Mouse (Mus musculus): Measurements from ENCODE around the gene Gm42372. TPM values are rescaled to one million over a fixed set of nuclear protein-coding genes. Genes with fewer than 3 reads are reported as not detected.

Gene Gm42372
- total and polyA plus RNA-seq, 3 experiments, result 0.42 TPM; not detected in 2

DNA sequence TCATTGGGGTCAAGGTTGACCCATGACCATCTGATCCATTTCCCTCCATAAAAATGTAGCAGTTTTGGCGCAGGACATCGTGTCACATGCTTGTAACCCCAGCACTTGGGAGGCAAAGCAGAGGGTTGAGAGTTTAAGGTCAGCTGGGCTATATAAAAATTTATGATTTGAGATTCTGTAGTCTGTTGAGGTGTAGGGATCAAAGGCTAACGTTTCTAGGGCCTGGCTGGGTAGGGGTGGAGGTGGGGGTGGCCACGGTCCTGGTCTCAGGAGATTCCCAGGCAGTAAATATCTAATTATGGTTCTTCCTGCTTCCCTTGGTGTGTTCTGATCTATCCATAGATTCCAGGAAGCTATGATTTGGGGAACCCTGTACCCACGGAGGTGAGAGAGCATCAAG, 21.2 kb upstream of the Gm42372 start:
- Histone ChIP-seq H3K9me3 (replicated peaks; ENCODE audit: insufficient read depth, low read length) (no peaks in the 10 kb centered on the region), H3K27ac (ENCODE audit: control insufficient read depth, low read depth, low read length) (no peak overlapping the region), H3K4me1 (ENCODE audit: control insufficient read depth in 1 of 2, insufficient read depth in 2 of 2, low read length in 2 of 2) (peaks cover 0 to under 1% of the 10 kb centered on the region in 2 experiments; a peak in 1 of 4 replicates), H3K36me3 (ENCODE audit: control insufficient read depth in 1 of 2, insufficient read depth in 2 of 2, low read length in 2 of 2) (no peaks in the 10 kb centered on the region), H3K4me3 (ENCODE audit: control insufficient read depth in 1 of 2, insufficient read depth in 1 of 2, low read depth in 2 of 2, low read length in 2 of 2) (no peak overlapping the region), H3K79me2 (ENCODE audit: control insufficient read depth, insufficient read depth, low read length, poor library complexity) (no peaks in the 10 kb centered on the region), H3K27me3 (ENCODE audit: control insufficient read depth in 1 of 2, insufficient read depth in 2 of 2, low read length in 2 of 2) (peaks cover 0 to 2% of the 10 kb centered on the region in 2 experiments; a peak in 3 of 4 replicates), H3K9ac (ENCODE audit: control insufficient read depth, low read depth, low read length, poor library complexity, severe bottlenecking) (no peak overlapping the region)
- TF ChIP-seq E2F4 (IDR thresholded peaks at IDR 0.05; ENCODE audit: borderline replicate concordance, low read depth, low read length) (no peak), UBTF (IDR thresholded peaks at IDR 0.05; ENCODE audit: borderline replicate concordance, insufficient read depth, low read depth, low read length) (no peak), POLR2AphosphoS2 (IDR thresholded peaks at IDR 0.05; ENCODE audit: low read length) (no peak), GABPA (IDR thresholded peaks at IDR 0.05; ENCODE audit: low read depth, low read length) (no peak), USF2 (IDR thresholded peaks at IDR 0.05; ENCODE audit: borderline replicate concordance in 1 of 2, insufficient read depth in 1 of 2, low read depth in 1 of 2, low read length in 2 of 2) (no peak), RCOR1 (IDR thresholded peaks at IDR 0.05; ENCODE audit: low read depth, low read length) (no peak), CHD2 (IDR thresholded peaks at IDR 0.05; ENCODE audit: low read length) (no peak), CTCF (IDR thresholded peaks at IDR 0.05 in 2 of 3, conservative IDR thresholded peaks at IDR 0.05 in 1 of 3; ENCODE audit: control insufficient read depth in 1 of 3, insufficient read depth in 1 of 3, low read depth in 2 of 3, low read length in 3 of 3, poor library complexity in 1 of 3, severe bottlenecking in 1 of 3) (no peak), NRF1 (IDR thresholded peaks at IDR 0.05; ENCODE audit: insufficient read depth, low read depth, low read length, poor library complexity, severe bottlenecking) (no peak), ZNF384 (IDR thresholded peaks at IDR 0.05; ENCODE audit: low read depth, low read length) (no peak), MYB (IDR thresholded peaks at IDR 0.05; ENCODE audit: low read depth, low read length) (no peak), MEF2A (IDR thresholded peaks at IDR 0.05; ENCODE audit: extremely low read depth, insufficient replicate concordance, low read depth, low read length, poor library complexity, severe bottlenecking) (no peak), KAT2A (conservative IDR thresholded peaks at IDR 0.05; ENCODE audit: low read depth, low read length) (no peak), BHLHE40 (IDR thresholded peaks at IDR 0.05; ENCODE audit: borderline replicate concordance, low read depth, low read length) (no peak)
- DNase-seq (ENCODE audit: low read depth, low spot score), result no peak

GRCm38 (mm10) chr7:16968414-16968813, 14.5 kb upstream of the Gm42372 start:
- no peak overlapping the region for H3K4me3 ChIP-seq (ENCODE audit: control insufficient read depth in 1 of 2, insufficient read depth in 1 of 2, low read depth in 2 of 2, low read length in 2 of 2)
- H3K9ac ChIP-seq (ENCODE audit: control insufficient read depth, low read depth, low read length, poor library complexity, severe bottlenecking), result no peak overlapping the region
- DNase-seq (ENCODE audit: low read depth, low spot score), result no peak
- TF ChIP-seq CHD1 (IDR thresholded peaks at IDR 0.05; ENCODE audit: low read depth, low read length) (no peak), ZMIZ1 (IDR thresholded peaks at IDR 0.05; ENCODE audit: low read depth, low read length) (no peak), CTCF (IDR thresholded peaks at IDR 0.05 in 2 of 3, conservative IDR thresholded peaks at IDR 0.05 in 1 of 3; ENCODE audit: control insufficient read depth in 1 of 3, insufficient read depth in 1 of 3, low read depth in 2 of 3, low read length in 3 of 3, poor library complexity in 1 of 3, severe bottlenecking in 1 of 3) (no peak), EP300 (IDR thresholded peaks at IDR 0.05; ENCODE audit: low read depth in 1 of 2, low read length in 2 of 2) (no peak), ELF1 (IDR thresholded peaks at IDR 0.05; ENCODE audit: low read depth, low read length) (no peak), NRF1 (IDR thresholded peaks at IDR 0.05; ENCODE audit: insufficient read depth, low read depth, low read length, poor library complexity, severe bottlenecking) (no peak), E2F4 (IDR thresholded peaks at IDR 0.05; ENCODE audit: borderline replicate concordance, low read depth, low read length) (no peak), KAT2A (conservative IDR thresholded peaks at IDR 0.05; ENCODE audit: low read depth, low read length) (no peak), GATA1 (IDR thresholded peaks at IDR 0.05; ENCODE audit: low read depth, low read length) (no peak), TBP (IDR thresholded peaks at IDR 0.05; ENCODE audit: low read depth, low read length) (no peak), ZKSCAN1 (IDR thresholded peaks at IDR 0.05; ENCODE audit: low read depth, low read length) (no peak), MAX (IDR thresholded peaks at IDR 0.05; ENCODE audit: low read length) (no peak), TCF12 (IDR thresholded peaks at IDR 0.05; ENCODE audit: low read depth, low read length) (no peak), SMC3 (IDR thresholded peaks at IDR 0.05; ENCODE audit: low read depth, low read length) (no peak), MAZ (IDR thresholded peaks at IDR 0.05; ENCODE audit: low read depth, low read length) (no peak)
- H3K27ac ChIP-seq (ENCODE audit: control insufficient read depth, low read depth, low read length), result no peak overlapping the region
- no peaks in the 10 kb centered on the region for H3K36me3 ChIP-seq (ENCODE audit: control insufficient read depth in 1 of 2, insufficient read depth in 2 of 2, low read length in 2 of 2)
- no peaks in the 10 kb centered on the region; a peak in 2 of 4 replicates for H3K27me3 ChIP-seq (ENCODE audit: control insufficient read depth in 1 of 2, insufficient read depth in 2 of 2, low read length in 2 of 2)
- H3K79me2 ChIP-seq (ENCODE audit: control insufficient read depth, insufficient read depth, low read length, poor library complexity), result no peaks in the 10 kb centered on the region
- no peaks in the 10 kb centered on the region for H3K4me1 ChIP-seq (ENCODE audit: control insufficient read depth in 1 of 2, insufficient read depth in 2 of 2, low read length in 2 of 2)
- no peaks in the 10 kb centered on the region for H3K9me3 ChIP-seq (replicated peaks; ENCODE audit: insufficient read depth, low read length)

All from MEL (cell line).